Mouse (Mus musculus): ENCODE measurements around the gene Fancd2os. TPM values are rescaled to one million over a fixed set of nuclear protein-coding genes. Genes with fewer than 3 reads are reported as not detected.

Gene Fancd2os
- polyA plus RNA-seq, 1 experiment, result not detected

- Histone ChIP-seq H3K4me1 (no peaks in the 10 kb centered on the region), H3K9me3 (no peaks in the 10 kb centered on the region), H3K36me3 (replicated peaks; ENCODE audit: low read length) (peaks cover 70% of the 10 kb centered on the region), H3K4me3 (replicated peaks) (peak overlapping the region; percentile 28), H3K27me3 (replicated peaks) (no peaks in the 10 kb centered on the region)
- TF ChIP-seq FLI1 (IDR thresholded peaks at IDR 0.05; ENCODE audit: low read length) (no peak), GATA1 (IDR thresholded peaks at IDR 0.05; ENCODE audit: borderline replicate concordance, low read length) (no peak)
These were observed 15.4 kb downstream of the Fancd2os start for GRCm38 (mm10) chr6:113585065-113585464.

DNA sequence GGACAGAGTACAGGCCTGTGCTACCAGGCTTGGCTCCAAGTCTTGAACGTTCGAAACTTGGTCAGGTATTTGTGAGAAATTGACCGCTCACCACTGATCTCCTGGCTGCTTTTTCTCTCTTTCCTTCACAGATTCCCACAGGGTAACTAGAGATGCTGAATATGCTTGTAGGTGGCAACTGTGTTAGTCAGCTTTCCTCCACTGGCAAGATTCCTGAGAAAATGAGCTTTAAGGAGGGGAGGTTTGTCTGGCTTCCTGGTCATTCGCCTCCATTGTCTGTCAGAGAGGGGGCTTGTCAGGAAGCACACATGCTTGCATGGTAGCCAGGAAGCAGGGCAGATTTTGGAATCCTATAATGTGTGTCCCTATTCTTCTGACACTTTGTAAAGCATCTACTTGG is 17.5 kb downstream of the Fancd2os start:
- no peak overlapping the region for H3K4me3 ChIP-seq (replicated peaks)
- TF ChIP-seq GATA1 (IDR thresholded peaks at IDR 0.05; ENCODE audit: borderline replicate concordance, low read length) (no peak), FLI1 (IDR thresholded peaks at IDR 0.05; ENCODE audit: low read length) (no peak)
- H3K27me3 ChIP-seq (replicated peaks), result no peaks in the 10 kb centered on the region
- H3K9me3 ChIP-seq, result no peaks in the 10 kb centered on the region
- H3K36me3 ChIP-seq (replicated peaks; ENCODE audit: low read length), result peaks cover 71% of the 10 kb centered on the region
- no peaks in the 10 kb centered on the region for H3K4me1 ChIP-seq

DNA sequence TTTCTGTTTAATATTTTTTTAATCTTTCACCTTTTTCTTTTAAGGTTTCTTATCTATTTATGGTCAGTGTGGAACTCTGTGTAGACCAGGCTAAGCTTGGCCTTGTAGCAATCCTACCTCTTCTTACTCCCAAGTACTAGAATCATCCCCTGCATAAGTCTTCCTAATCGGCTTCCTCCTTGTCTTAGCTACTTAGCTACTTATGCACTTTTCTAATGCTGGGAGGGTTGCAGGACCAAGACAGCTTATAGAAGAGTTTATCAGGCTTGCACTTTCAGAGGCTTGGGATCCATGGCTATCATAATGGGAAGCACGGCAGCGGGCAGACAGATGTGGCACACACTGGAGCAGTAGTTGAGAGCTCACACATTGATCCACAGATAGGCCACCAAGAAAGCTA is 21.2 kb downstream of the Fancd2os start:
- no peak for TF ChIP-seq GATA1 (IDR thresholded peaks at IDR 0.05; ENCODE audit: borderline replicate concordance, low read length)
- no peak for TF ChIP-seq FLI1 (IDR thresholded peaks at IDR 0.05; ENCODE audit: low read length)
- Histone ChIP-seq H3K9me3 (no peaks in the 10 kb centered on the region), H3K4me1 (no peaks in the 10 kb centered on the region), H3K4me3 (replicated peaks) (no peak overlapping the region), H3K36me3 (replicated peaks; ENCODE audit: low read length) (peaks cover 62% of the 10 kb centered on the region), H3K27me3 (replicated peaks) (no peaks in the 10 kb centered on the region)

- TF ChIP-seq GATA1 (IDR thresholded peaks at IDR 0.05; ENCODE audit: borderline replicate concordance, low read length) (no peak), FLI1 (IDR thresholded peaks at IDR 0.05; ENCODE audit: low read length) (no peak)
- Histone ChIP-seq H3K36me3 (replicated peaks; ENCODE audit: low read length) (peaks cover 65% of the 10 kb centered on the region), H3K27me3 (replicated peaks) (no peaks in the 10 kb centered on the region), H3K4me1 (no peaks in the 10 kb centered on the region), H3K9me3 (no peaks in the 10 kb centered on the region), H3K4me3 (replicated peaks) (no peak overlapping the region)
These were observed 24.5 kb downstream of the Fancd2os start for GRCm38 (mm10) chr6:113576044-113576443.

DNA sequence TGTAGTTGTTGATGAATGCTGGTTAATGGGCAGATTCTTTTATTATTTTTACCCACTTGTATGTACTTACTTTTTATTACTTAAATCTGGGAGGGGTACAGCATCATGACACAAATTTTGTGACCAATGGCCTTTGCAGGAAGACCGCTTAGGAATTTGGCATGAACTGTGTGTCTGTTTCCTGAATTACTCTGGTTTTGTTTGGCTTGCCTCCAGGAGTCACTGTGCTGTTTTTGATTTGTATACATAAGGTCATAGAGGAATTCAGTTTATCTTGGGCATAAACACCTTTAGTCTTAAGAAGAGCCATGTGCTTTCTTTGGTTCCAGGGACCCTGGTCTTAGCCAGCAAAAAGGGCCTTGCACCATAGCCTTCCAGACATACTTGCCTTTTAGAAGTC is 36.0 kb downstream of the Fancd2os start:
- TF ChIP-seq FLI1 (IDR thresholded peaks at IDR 0.05; ENCODE audit: low read length) (no peak), GATA1 (IDR thresholded peaks at IDR 0.05; ENCODE audit: borderline replicate concordance, low read length) (no peak)
- Histone ChIP-seq H3K4me3 (replicated peaks) (no peak overlapping the region), H3K36me3 (replicated peaks; ENCODE audit: low read length) (peaks cover 84% of the 10 kb centered on the region), H3K4me1 (no peaks in the 10 kb centered on the region), H3K9me3 (no peaks in the 10 kb centered on the region), H3K27me3 (replicated peaks) (no peaks in the 10 kb centered on the region)

GRCm38 (mm10) chr6:113559736-113560135 is 40.8 kb downstream of the Fancd2os start:
- no peak overlapping the region for H3K4me3 ChIP-seq (replicated peaks)
- peaks cover 77% of the 10 kb centered on the region for H3K36me3 ChIP-seq (replicated peaks; ENCODE audit: low read length)
- H3K27me3 ChIP-seq (replicated peaks), result no peaks in the 10 kb centered on the region
- no peaks in the 10 kb centered on the region for H3K9me3 ChIP-seq
- H3K4me1 ChIP-seq, result peaks cover 3% of the 10 kb centered on the region; the same call in 1 of the 2 replicates
- no peak for TF ChIP-seq FLI1 (IDR thresholded peaks at IDR 0.05; ENCODE audit: low read length)
- no peak for TF ChIP-seq GATA1 (IDR thresholded peaks at IDR 0.05; ENCODE audit: borderline replicate concordance, low read length)

Other genes starting within 250 kb of the Fancd2os start
- gene Tada3, start 222.8 kb downstream of the Fancd2os start, polyA plus RNA-seq (2012; ENCODE audit: insufficient read depth, low replicate concordance), result 34.8 and 158 TPM in 2 replicates
- gene Arpc4, start 222.6 kb downstream of the Fancd2os start, polyA plus RNA-seq (2012; ENCODE audit: insufficient read depth, low replicate concordance), result 689 and 1,078 TPM in 2 replicates
- gene Ttll3, start 211.5 kb downstream of the Fancd2os start, polyA plus RNA-seq (2012; ENCODE audit: insufficient read depth, low replicate concordance), result 28.0 and 63.9 TPM in 2 replicates
- 76.2 and 91.3 TPM in 2 replicates for gene Rpusd3, start 181.4 kb downstream of the Fancd2os start, polyA plus RNA-seq (2012; ENCODE audit: insufficient read depth, low replicate concordance)
- not detected in 2 replicates for gene Cidec, start 165.0 kb downstream of the Fancd2os start, polyA plus RNA-seq (2012; ENCODE audit: insufficient read depth, low replicate concordance)
- 1.5 and 10.3 TPM in 2 replicates for gene Jagn1, start 158.1 kb downstream of the Fancd2os start, polyA plus RNA-seq (2012; ENCODE audit: insufficient read depth, low replicate concordance)
- gene Il17re, start 142.2 kb downstream of the Fancd2os start, polyA plus RNA-seq (2012; ENCODE audit: insufficient read depth, low replicate concordance), result 1.0 TPM in 1 of 2 replicates, not detected in the other
- 0.25 TPM in 1 of 2 replicates, not detected in the other for gene Il17rc, start 129.3 kb downstream of the Fancd2os start, polyA plus RNA-seq (2012; ENCODE audit: insufficient read depth, low replicate concordance)
- 157 and 220 TPM in 2 replicates for gene Creld1, start 117.4 kb downstream of the Fancd2os start, polyA plus RNA-seq (2012; ENCODE audit: insufficient read depth, low replicate concordance)
- 0.57 TPM in 1 of 2 replicates, not detected in the other for gene Prrt3, start 98.8 kb downstream of the Fancd2os start, polyA plus RNA-seq (2012; ENCODE audit: insufficient read depth, low replicate concordance)
- gene Emc3, start 69.1 kb downstream of the Fancd2os start, polyA plus RNA-seq (2012; ENCODE audit: insufficient read depth, low replicate concordance), result 28.9 and 48.3 TPM in 2 replicates
- 0.08 and 6.4 TPM in 2 replicates for gene Fancd2, start 69.0 kb downstream of the Fancd2os start, polyA plus RNA-seq (2012; ENCODE audit: insufficient read depth, low replicate concordance)
- gene Brk1, start 4.1 kb upstream of the Fancd2os start, polyA plus RNA-seq (2012; ENCODE audit: insufficient read depth, low replicate concordance), result 5.0 and 27.4 TPM in 2 replicates
- 2.8 and 7.5 TPM in 2 replicates for gene Vhl, start 23.2 kb upstream of the Fancd2os start, polyA plus RNA-seq (2012; ENCODE audit: insufficient read depth, low replicate concordance)
- 31.8 and 48.4 TPM in 2 replicates for gene Irak2, start 37.8 kb upstream of the Fancd2os start, polyA plus RNA-seq (2012; ENCODE audit: insufficient read depth, low replicate concordance)
- 10.1 and 13.2 TPM in 2 replicates for gene Tatdn2, start 96.3 kb upstream of the Fancd2os start, polyA plus RNA-seq (2012; ENCODE audit: insufficient read depth, low replicate concordance)
- 2.5 TPM in 1 of 2 replicates, not detected in the other for gene Ghrl, start 119.2 kb upstream of the Fancd2os start, polyA plus RNA-seq (2012; ENCODE audit: insufficient read depth, low replicate concordance)
- 10.4 and 37.7 TPM in 2 replicates for gene Sec13, start 140.0 kb upstream of the Fancd2os start, polyA plus RNA-seq (2012; ENCODE audit: insufficient read depth, low replicate concordance)

All from megakaryocyte, embryonic 14.5 days (primary cell).